In the genomic region with DNA sequence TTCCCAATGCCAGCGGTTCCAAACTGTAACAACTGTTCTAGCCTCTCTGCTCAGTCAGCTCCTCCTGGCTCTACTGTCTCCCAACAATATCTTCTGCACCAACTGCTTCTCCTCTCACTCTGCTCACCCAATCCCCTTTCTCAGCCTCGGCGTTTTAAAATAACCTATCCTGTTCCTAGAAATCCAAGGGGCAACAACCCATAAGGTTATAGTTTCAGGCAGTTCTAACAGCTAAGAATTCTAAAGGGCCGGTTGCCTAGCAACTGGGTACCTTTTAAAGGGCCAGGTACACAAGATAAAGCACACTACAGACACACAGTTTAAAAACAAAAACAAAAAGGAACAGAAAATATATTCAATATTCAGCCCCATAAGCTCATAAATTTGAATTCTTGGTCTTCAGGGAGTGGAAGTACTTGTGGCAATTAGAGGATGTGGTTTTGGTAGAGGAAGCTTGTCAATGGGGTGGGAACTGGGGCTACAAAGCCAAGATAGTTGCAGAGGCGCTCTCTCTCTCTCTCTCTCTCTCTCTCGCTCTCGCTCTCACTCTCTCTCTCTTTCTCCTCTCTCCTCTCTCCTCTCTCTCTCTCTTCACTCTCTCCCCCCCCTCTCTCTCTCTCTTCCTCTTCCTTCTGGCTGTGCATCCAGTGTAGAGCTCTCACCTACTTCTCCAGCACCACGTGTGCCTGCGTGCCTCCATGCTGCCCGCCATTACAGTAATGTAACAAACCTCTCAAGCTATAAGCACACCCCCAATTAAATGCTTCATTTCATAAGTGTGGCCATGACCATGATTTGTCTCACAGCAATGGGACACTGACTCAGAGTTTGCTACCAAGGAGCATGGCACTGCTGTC, we compare ENCODE assay signal across 7 mouse cellular contexts. TPM values are rescaled to one million over a fixed set of nuclear protein-coding genes. Genes with fewer than 3 reads are reported as not detected.
A peak's percentile ranks its signal among the peaks of the same experiment; 100 is the strongest.
DNase-seq lines count a peak whose midpoint lies in the region; ATAC-seq and TF ChIP-seq lines count a peak whose summit lies in the region.
"Not testable (repeated sequence)": the region's sequence is repeated elsewhere in the genome, so short reads cannot be mapped to it uniquely, and the experiment has no call there.

No protein-coding gene starts in this region.

- not testable (repeated sequence) for H3K27ac ChIP-seq in forebrain, embryonic 15.5 days (replicated peaks); hindbrain, embryonic 16.5 days (ENCODE audit: low read depth, low read length); midbrain, postnatal 0 days (ENCODE audit: low read depth, low read length); neural tube, embryonic 15.5 days (replicated peaks)

- H3K4me2 ChIP-seq in forebrain, embryonic 15.5 days (replicated peaks); hindbrain, embryonic 16.5 days (ENCODE audit: low read length); midbrain, postnatal 0 days (ENCODE audit: low read depth, low read length, poor library complexity, severe bottlenecking); neural tube, embryonic 15.5 days: not testable (repeated sequence)

- H3K27me3 ChIP-seq in forebrain, embryonic 15.5 days; hindbrain, embryonic 16.5 days (replicated peaks; ENCODE audit: control insufficient read depth, insufficient read depth, low read length); midbrain, postnatal 0 days (ENCODE audit: insufficient read depth, low read length); neural tube, embryonic 15.5 days (replicated peaks): not testable (repeated sequence)

- not testable (repeated sequence) for TF ChIP-seq CTCF in midbrain, postnatal 0 days (IDR thresholded peaks at IDR 0.05)

- not testable (repeated sequence) for H3K4me1 ChIP-seq in forebrain, embryonic 15.5 days; hindbrain, embryonic 16.5 days (ENCODE audit: control insufficient read depth, insufficient read depth, low read depth, low read length); midbrain, postnatal 0 days (ENCODE audit: insufficient read depth, low read length); neural tube, embryonic 15.5 days

- 83% methylated on average over 3 of the region's 10 CpGs for WGBS in forebrain, embryonic 15.5 days
- WGBS in hindbrain, embryonic 16.5 days: 62% methylated on average over 3 of the region's 10 CpGs
- 45% methylated on average over 3 of the region's 10 CpGs for WGBS in midbrain, postnatal 0 days
- 92% methylated on average over 3 of the region's 10 CpGs for WGBS in neural tube, embryonic 15.5 days

- not testable (repeated sequence) for H3K36me3 ChIP-seq in forebrain, embryonic 15.5 days; hindbrain, embryonic 16.5 days (ENCODE audit: control insufficient read depth, insufficient read depth, low read length); midbrain, postnatal 0 days (ENCODE audit: insufficient read depth, low read length); neural tube, embryonic 15.5 days

- not testable (repeated sequence) for H3K9ac ChIP-seq in forebrain, embryonic 15.5 days (replicated peaks); hindbrain, embryonic 16.5 days (ENCODE audit: low read depth, low read length); midbrain, postnatal 0 days (replicated peaks; ENCODE audit: low read length, poor library complexity, severe bottlenecking); neural tube, embryonic 15.5 days (replicated peaks)

- not testable (repeated sequence) for DNase-seq in midbrain, postnatal 0 days (ENCODE audit: low spot score)

- H3K9me3 ChIP-seq in forebrain, embryonic 15.5 days; hindbrain, embryonic 16.5 days (ENCODE audit: control insufficient read depth, low read length); midbrain, postnatal 0 days (ENCODE audit: low read length); neural tube, embryonic 15.5 days (replicated peaks): not testable (repeated sequence)

- ATAC-seq in CD4-positive, CD25-positive, alpha-beta regulatory T cell, adult 4 months: peak; percentile 94
- peak; percentile 57; the same call in 1 of the 2 replicates for ATAC-seq in forebrain, embryonic 15.5 days (replicated peaks)
- ATAC-seq in hematopoietic stem cell, adult 5-6 weeks (replicated peaks in 1 of 2; ENCODE audit: insufficient read depth in 1 of 2, low FRiP score in 2 of 2, low TSS enrichment in 1 of 2, low read depth in 1 of 2, poor library complexity in 2 of 2, severe bottlenecking in 2 of 2): peak; percentile 79 to 85
- ATAC-seq in hindbrain, embryonic 16.5 days: peak; percentile 91
- ATAC-seq in megakaryocyte progenitor cell, adult 5-6 weeks (replicated peaks; ENCODE audit: poor library complexity): peak; percentile 85
- ATAC-seq in midbrain, postnatal 0 days (ENCODE audit: low FRiP score): peak; percentile 73
- ATAC-seq in neural tube, embryonic 15.5 days (ENCODE audit: low FRiP score): peak; percentile 81; the same call in 1 of the 2 replicates

- H3K4me3 ChIP-seq in forebrain, embryonic 15.5 days; hindbrain, embryonic 16.5 days (ENCODE audit: low read length); midbrain, postnatal 0 days (ENCODE audit: low read depth, low read length); neural tube, embryonic 15.5 days (replicated peaks): not testable (repeated sequence)

RNA-seq across cellular contexts. Expression of a gene that starts 9.1 kb away (rescaled TPM):
- polyA plus RNA-seq in CD4-positive, CD25-positive, alpha-beta regulatory T cell, adult 4 months (2017; shearing (Covaris generic)): 100 to 1,000 TPM; 488 to 605 TPM
- 0.33 and 0.53 TPM in 2 replicates for polyA plus RNA-seq in forebrain, embryonic 15.5 days (2015; fragmentation: Nextera tagmentation; extraction: Ambion mirVana)
- total RNA-seq in hematopoietic stem cell, adult 5-6 weeks (2017): 200 and 221 TPM in 2 replicates
- polyA plus RNA-seq in hindbrain, embryonic 16.5 days (2015; fragmentation: Nextera tagmentation; extraction: Ambion mirVana): 1.1 and 1.2 TPM in 2 replicates
- total RNA-seq in megakaryocyte progenitor cell, adult 5-6 weeks (2015): 23.3 and 37.3 TPM in 2 replicates
- 25.6 and 40.7 TPM in 2 replicates for total RNA-seq in megakaryocyte progenitor cell, adult 5-6 weeks (2017)
- total RNA-seq in midbrain, postnatal 0 days (2014; rRNA removed): 0.11 and 0.52 TPM in 2 replicates
- polyA plus RNA-seq in midbrain, postnatal 0 days (2015; fragmentation: Nextera tagmentation; extraction: Ambion mirVana): 1.8 TPM in 2 replicates
- 0.95 and 3.7 TPM in 2 replicates for polyA plus RNA-seq in neural tube, embryonic 15.5 days (2015; fragmentation: Nextera tagmentation; extraction: Ambion mirVana)

RNA-seq across cellular contexts. Expression of a gene that starts 23.5 kb away (rescaled TPM):
- 1,000 to 10,000 TPM; 1,046 to 1,058 TPM for polyA plus RNA-seq in CD4-positive, CD25-positive, alpha-beta regulatory T cell, adult 4 months (2017; shearing (Covaris generic))
- polyA plus RNA-seq in forebrain, embryonic 15.5 days (2015; fragmentation: Nextera tagmentation; extraction: Ambion mirVana): 1.2 and 1.3 TPM in 2 replicates
- 156 and 169 TPM in 2 replicates for total RNA-seq in hematopoietic stem cell, adult 5-6 weeks (2017)
- 4.3 and 4.8 TPM in 2 replicates for polyA plus RNA-seq in hindbrain, embryonic 16.5 days (2015; fragmentation: Nextera tagmentation; extraction: Ambion mirVana)
- total RNA-seq in megakaryocyte progenitor cell, adult 5-6 weeks (2015): 41.7 and 63.1 TPM in 2 replicates
- total RNA-seq in megakaryocyte progenitor cell, adult 5-6 weeks (2017): 23.7 and 30.0 TPM in 2 replicates
- 1.6 and 3.3 TPM in 2 replicates for total RNA-seq in midbrain, postnatal 0 days (2014; rRNA removed)
- 3.5 and 4.2 TPM in 2 replicates for polyA plus RNA-seq in midbrain, postnatal 0 days (2015; fragmentation: Nextera tagmentation; extraction: Ambion mirVana)
- 5.6 and 12.6 TPM in 2 replicates for polyA plus RNA-seq in neural tube, embryonic 15.5 days (2015; fragmentation: Nextera tagmentation; extraction: Ambion mirVana)

RNA-seq across cellular contexts. Expression of a gene that starts 36.1 kb away (rescaled TPM):
- 10 to 100 TPM; 14.0 to 16.4 TPM for polyA plus RNA-seq in CD4-positive, CD25-positive, alpha-beta regulatory T cell, adult 4 months (2017; shearing (Covaris generic))
- polyA plus RNA-seq in forebrain, embryonic 15.5 days (2015; fragmentation: Nextera tagmentation; extraction: Ambion mirVana): 0.73 and 0.80 TPM in 2 replicates
- 110 and 133 TPM in 2 replicates for total RNA-seq in hematopoietic stem cell, adult 5-6 weeks (2017)
- 0.89 TPM in 2 replicates for polyA plus RNA-seq in hindbrain, embryonic 16.5 days (2015; fragmentation: Nextera tagmentation; extraction: Ambion mirVana)
- total RNA-seq in megakaryocyte progenitor cell, adult 5-6 weeks (2015): 10.6 and 18.1 TPM in 2 replicates
- total RNA-seq in megakaryocyte progenitor cell, adult 5-6 weeks (2017): 24.4 and 31.4 TPM in 2 replicates
- total RNA-seq in midbrain, postnatal 0 days (2014; rRNA removed): 1.4 and 4.0 TPM in 2 replicates
- 0.79 and 1.0 TPM in 2 replicates for polyA plus RNA-seq in midbrain, postnatal 0 days (2015; fragmentation: Nextera tagmentation; extraction: Ambion mirVana)
- 1.7 and 3.7 TPM in 2 replicates for polyA plus RNA-seq in neural tube, embryonic 15.5 days (2015; fragmentation: Nextera tagmentation; extraction: Ambion mirVana)

RNA-seq across cellular contexts. Expression of a gene that starts 54.4 kb away (rescaled TPM):
- 10 to 100 TPM; 15.0 to 23.6 TPM for polyA plus RNA-seq in CD4-positive, CD25-positive, alpha-beta regulatory T cell, adult 4 months (2017; shearing (Covaris generic))
- polyA plus RNA-seq in forebrain, embryonic 15.5 days (2015; fragmentation: Nextera tagmentation; extraction: Ambion mirVana): 0.11 and 0.83 TPM in 2 replicates
- total RNA-seq in hematopoietic stem cell, adult 5-6 weeks (2017): 0.25 and 2.8 TPM in 2 replicates
- polyA plus RNA-seq in hindbrain, embryonic 16.5 days (2015; fragmentation: Nextera tagmentation; extraction: Ambion mirVana): 0.11 and 0.21 TPM in 2 replicates
- total RNA-seq in megakaryocyte progenitor cell, adult 5-6 weeks (2015): 0.64 and 0.78 TPM in 2 replicates
- 0.30 and 0.71 TPM in 2 replicates for total RNA-seq in megakaryocyte progenitor cell, adult 5-6 weeks (2017)
- 0.42 TPM in 1 of 2 replicates, not detected in the other for total RNA-seq in midbrain, postnatal 0 days (2014; rRNA removed)
- polyA plus RNA-seq in midbrain, postnatal 0 days (2015; fragmentation: Nextera tagmentation; extraction: Ambion mirVana): 0.47 and 0.62 TPM in 2 replicates
- polyA plus RNA-seq in neural tube, embryonic 15.5 days (2015; fragmentation: Nextera tagmentation; extraction: Ambion mirVana): 0.36 and 0.79 TPM in 2 replicates

Comparison
In these comparisons a context has a peak if more than half of its experiments do, and no peak if none do; other contexts are left out.
1. RNA of a gene that starts 9.1 kb away (polyA plus RNA-seq): 488 to 605 TPM in CD4-positive, CD25-positive, alpha-beta regulatory T cell, adult 4 months; 1.8 TPM in midbrain, postnatal 0 days, 1.1 to 1.2 TPM in hindbrain, embryonic 16.5 days, 0.95 to 3.7 TPM in neural tube, embryonic 15.5 days and 0.33 to 0.53 TPM in forebrain, embryonic 15.5 days; every median in the first group is over 100 times any median in the second.
2. RNA of a gene that starts 23.5 kb away (polyA plus RNA-seq): 1,046 to 1,058 TPM in CD4-positive, CD25-positive, alpha-beta regulatory T cell, adult 4 months; 5.6 to 12.6 TPM in neural tube, embryonic 15.5 days, 4.3 to 4.8 TPM in hindbrain, embryonic 16.5 days, 3.5 to 4.2 TPM in midbrain, postnatal 0 days and 1.2 to 1.3 TPM in forebrain, embryonic 15.5 days; every median in the first group is over 10 times any median in the second.
3. Peak in every context shown above with its lines, with median percentiles within 50 percentile points of each other: ATAC-seq.